Mouse (Mus musculus) retina, postnatal 1 day (tissue): Measurements from ENCODE around the gene Srrt.
"Not testable (repeated sequence)": the region's sequence is repeated elsewhere in the genome, so short reads cannot be mapped to it uniquely, and the experiment has no call there.

Experiments used
- DNase-seq: peaks from one replicate; pipeline ENCODE4 v3.0.0-alpha.2; 2012

Srrt gene

DNA sequence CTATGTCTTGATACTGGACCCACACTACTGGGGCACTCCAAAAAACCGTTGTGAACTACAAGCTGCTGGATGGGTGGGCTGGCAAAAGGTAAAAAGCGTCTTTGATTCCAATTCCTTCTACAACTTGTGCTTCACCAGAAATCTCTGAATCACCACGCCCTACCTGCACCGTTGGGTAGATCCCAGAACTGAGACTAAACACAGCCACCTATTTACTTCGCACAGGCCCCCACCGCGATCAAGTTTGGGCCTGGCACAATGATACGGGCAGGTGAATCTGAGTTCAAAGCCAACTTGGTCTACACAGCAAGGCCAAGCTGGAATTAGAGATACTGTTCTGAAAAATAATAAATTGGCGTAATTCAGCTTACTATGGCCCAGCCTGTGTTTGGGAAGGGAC, 12.2 kb downstream of the Srrt start:
- no peak for DNase-seq

GRCm38 (mm10) chr5:137294744-137295093, 12.8 kb downstream of the Srrt start:
- DNase-seq = no peak

DNA sequence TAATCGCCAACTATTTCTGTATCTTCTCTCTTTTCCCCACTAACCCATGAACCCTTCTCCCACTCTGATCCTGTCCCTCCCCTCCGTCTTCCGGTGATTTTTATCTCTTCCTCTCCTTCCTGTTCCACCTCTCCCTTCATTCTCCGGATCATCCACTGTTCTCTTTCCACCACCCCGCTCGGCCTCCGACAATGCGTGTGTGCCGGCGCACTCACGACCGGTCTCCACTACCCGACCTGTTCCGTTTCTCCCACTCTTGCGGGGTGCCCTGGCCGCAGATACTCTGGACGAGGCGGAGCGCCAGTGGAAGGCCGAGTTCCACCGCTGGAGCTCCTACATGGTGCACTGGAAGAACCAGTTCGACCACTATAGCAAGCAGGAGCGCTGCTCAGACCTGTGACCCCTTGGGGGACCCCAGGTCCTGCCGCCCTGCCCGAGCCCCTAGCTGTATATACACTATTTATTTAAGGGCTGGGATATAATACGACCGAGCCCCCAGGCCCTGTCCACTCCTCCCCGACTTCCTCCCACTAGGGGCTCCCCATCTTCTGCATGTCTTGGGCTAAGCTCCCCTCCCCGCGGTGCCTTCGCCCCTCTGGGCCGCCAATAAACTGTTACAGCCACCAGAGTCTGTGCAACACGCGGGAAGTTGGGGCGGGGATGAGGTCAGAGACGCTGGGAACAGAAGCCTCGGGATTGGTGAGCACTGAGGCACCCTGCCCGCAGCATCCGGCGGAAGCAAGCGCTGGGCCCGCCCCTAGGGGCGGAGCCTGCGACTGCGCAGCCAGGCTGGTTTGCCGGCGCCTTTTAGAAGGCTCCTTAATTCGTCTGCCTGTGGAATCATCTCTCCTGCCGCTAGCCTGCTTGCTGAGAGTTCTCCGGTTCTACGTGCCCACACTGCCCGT, 13.4 kb downstream of the Srrt start, which contains the start of gene Ufsp1:
TSS of gene Ufsp1 (plus strand) at position 791 of the 905 bp plus-strand sequence.
- DNase-seq = peak; percentile 98

GRCm38 (mm10) chr5:137293282-137293681, 14.2 kb downstream of the Srrt start:
- peak; percentile 69 for DNase-seq

GRCm38 (mm10) chr5:137291381-137291926, 16.0 kb downstream of the Srrt start:
- DNase-seq = no peak

DNA sequence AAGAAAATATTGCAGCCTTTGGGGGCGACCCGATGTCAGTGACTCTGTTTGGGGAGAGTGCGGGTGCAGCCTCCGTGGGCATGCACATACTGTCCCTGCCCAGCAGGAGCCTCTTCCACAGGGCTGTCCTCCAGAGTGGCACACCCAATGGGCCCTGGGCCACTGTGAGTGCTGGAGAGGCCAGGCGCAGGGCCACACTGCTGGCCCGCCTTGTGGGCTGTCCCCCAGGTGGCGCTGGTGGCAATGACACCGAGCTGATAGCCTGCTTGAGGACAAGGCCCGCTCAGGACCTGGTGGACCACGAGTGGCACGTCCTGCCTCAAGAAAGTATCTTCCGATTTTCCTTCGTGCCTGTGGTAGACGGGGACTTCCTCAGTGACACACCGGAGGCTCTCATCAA, 16.8 kb downstream of the Srrt start:
- DNase-seq = peak; percentile 58

DNA sequence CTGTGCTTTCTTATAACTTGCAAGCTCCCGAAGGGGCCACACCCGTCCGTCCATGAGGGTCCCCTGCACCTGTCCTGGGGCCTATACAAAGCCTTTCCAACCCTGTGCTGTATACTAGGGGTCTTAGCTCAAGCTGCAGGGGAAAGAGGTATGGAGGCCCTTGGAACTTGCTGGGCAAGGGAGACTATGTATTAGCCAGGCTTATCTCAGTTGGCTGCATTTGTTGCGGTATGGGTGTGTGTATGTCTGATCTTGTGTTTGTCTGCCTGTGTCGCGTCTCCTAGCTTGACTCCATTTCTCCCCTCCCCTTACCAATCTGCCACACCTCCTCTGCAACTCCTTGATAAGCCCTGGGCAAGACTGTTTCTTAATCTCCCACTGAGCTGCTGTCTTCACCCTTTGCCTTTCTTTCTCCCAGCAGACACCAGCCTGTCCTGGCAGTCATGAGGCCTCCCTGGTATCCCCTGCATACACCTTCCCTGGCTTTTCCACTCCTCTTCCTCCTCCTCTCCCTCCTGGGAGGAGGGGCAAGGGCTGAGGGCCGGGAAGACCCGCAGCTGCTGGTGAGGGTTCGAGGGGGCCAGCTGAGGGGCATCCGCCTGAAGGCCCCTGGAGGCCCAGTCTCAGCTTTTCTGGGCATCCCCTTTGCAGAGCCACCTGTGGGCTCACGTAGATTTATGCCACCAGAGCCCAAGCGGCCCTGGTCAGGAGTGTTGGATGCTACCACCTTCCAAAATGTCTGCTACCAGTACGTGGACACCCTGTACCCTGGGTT, 17.7 kb downstream of the Srrt start:
- no peak for DNase-seq

- peak; percentile 81 for DNase-seq
These were observed 18.4 kb downstream of the Srrt start for GRCm38 (mm10) chr5:137288999-137289470.

DNA sequence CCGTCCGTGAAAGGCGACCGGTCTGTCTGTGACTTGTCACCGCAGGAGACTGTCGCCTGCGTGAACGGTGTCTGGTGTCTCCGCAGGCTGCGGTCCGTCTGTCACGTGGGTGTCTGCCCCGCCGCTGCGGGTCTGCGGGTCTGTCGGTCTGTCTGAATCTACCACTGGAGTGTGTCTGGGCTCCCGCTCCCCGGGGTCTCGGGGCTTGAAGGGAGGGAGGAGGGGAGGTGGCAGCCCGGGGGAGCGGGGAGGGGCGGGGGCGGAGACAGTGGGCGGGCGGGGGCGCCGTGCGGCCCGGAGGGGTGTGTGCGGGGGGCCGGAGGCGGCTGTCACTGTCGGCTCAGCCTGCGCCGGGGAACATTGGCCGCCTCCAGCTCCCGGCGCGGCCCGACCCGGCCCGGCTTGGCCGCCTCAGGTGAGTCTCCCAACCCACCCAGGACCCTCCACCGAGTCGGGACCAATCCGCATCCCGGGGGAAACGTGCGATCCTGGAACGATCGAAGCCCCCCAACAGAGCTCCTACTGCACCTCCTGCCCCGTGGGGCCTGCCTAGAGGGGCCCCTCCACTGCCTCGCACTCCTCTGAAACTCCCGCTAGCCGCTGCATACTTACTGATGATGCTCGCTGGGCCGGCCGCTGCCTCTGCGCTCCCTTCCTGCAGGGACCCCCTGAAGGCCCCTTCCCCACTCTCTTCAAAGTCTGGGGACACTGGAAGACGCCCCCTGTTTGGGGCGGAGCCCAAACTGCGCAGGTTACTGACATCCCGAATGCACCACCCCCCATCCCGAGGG, 19.3 kb downstream of the Srrt start:
- peak; percentile 59 for DNase-seq

DNA sequence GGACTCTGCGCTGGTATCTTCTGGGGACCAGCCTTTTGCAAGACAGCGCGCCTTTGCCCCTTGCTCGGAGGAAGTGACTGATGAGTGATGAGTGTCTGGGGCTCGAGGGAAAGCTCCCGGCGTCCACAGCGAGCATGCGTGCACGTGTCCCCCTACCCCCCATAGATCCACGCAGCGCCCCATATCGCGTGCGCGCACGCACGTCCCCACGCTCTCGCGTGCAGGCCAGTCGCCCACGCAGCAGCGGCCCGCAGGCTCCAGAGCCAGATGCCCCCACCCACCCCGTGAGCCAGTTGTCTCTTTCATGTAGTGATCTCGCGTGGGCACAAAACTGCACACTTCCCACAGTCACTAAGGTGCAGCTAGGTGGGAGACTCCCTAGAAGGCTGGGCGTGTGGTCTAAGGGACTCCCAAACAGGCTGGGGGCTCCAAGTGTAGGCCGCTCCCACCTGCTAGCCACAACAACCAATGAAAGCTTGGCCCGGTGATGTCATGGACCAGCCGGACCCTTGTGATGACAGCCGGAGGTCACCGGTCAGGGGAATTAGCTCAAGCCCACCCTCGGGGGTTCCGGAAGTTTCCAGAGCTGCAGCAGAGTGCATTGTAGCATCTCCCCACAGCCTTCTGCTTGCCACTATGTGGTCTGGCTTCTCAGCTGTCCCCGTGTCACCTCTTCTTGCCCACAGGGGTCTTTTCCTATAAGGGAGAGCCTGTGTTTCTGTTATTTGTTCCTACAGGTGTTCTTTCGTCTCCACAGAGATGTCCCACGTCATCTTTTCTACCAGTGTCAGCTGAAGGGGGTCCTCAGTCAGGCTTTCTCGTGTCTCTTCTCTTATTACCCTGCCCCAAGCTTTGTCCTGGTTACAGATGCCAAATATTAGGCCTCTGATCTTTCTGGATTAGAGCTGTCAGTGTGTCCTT, 20.2 kb downstream of the Srrt start, which contains the start of gene Ache:
TSS of gene Ache (plus strand) at position 488 of the 921 bp plus-strand sequence.
- peak; percentile 78 for DNase-seq

DNA sequence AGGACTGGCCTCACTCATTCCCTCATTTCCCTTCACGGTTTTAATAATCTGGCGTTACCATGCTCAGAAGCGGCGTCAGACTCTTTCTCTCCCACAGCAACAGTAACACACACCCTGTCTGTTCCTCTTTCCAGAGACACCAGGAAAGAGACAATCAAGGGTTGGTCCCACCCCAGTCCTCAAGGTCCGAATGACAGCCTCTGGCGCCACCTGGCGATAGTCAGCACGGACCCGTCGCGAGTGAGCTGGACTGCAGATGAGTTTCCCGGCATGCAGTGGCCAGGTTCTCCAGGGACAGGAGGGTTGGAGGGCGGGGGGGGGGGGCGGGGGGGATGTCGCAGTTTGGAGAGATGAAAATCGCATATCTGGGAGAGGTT, 20.8 kb downstream of the Srrt start:
- DNase-seq = peak; percentile 93

DNA sequence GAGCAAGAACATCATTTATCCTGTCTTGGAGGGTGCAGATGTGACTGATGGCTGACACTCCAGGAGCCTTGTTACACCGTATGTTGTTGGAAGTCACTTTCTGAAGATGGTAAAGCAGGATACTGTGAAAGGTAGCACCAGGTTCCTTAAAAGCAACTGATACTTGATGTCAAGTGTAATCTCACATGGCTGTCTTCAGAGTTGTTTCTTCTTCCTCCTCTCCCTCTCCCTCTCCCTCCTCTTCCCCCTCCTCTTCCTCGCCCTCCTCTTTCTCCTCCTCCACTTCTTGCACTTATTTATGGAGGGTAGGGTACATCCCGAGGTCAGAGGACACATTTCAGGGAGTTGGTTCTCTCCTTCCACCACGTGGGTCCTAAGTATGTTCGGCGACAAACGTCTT, 21.5 kb downstream of the Srrt start:
- no peak for DNase-seq

DNA sequence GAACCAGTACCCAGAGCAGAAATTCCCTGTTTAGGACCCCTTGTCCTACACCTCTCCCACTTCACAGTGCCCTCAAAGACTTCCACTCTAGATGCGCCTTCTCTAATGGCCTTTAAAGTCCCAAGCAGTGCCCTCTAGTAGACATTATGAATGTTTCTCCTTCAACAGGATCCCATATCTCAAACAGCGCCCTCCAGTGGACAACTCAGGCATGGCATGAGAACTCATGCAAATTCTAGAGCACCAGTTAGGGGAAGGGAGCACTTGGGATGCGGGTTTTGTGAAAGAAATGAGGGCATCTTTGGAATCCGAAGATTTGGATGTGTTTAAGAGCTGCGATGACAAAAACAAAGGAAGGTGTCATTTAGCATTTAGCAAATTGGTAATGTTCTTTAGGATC, 22.4 kb downstream of the Srrt start:
- DNase-seq = peak; percentile 66

- not testable (repeated sequence) for DNase-seq
These were observed 23.1 kb downstream of the Srrt start for GRCm38 (mm10) chr5:137284411-137284810.

- peak; percentile 67 for DNase-seq
These were observed 29.8 kb downstream of the Srrt start for GRCm38 (mm10) chr5:137277360-137278342.

DNA sequence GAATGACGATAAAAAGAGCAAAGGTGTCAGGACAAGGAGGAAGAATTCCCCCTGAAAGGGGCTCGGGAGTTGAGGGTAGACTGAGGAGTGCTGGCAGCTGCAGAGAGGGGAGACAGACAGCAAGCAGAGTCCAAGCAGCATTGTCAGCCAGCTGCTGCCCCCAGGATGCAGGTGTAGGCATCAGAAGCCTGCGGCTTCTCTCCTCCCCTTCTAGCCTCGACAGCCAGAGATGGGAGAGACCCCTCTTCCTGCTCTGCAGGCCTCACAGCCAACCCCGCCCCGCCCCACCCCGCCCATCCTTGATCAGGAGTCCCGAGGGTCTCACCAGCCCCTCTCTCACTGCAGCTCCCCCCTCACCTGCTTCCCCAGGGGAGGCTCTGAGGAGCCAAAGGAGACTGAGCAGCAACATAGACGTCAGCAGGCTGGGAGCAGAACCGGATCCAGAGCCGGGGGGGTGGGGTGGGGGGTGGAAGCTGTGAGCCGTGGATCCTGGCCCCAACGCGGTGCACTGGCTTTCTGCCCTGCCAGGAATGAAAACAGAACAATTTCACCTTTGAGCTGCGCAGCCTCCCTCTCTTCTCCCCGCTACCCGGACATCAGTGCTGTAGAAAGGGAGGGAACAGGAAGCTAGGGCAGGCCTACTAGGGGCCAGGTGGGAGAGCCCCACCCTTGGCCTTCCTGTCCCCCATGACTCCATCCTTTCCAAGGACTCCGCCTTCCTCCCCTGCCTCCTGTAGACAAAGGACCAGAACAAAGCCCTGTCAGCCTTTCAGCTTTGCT, 39.2 kb downstream of the Srrt start:
- no peak for DNase-seq

GRCm38 (mm10) chr5:137264787-137265186, 42.7 kb downstream of the Srrt start:
- DNase-seq = no peak

GRCm38 (mm10) chr5:137263897-137264720, 43.4 kb downstream of the Srrt start:
- no peak for DNase-seq
